Mouse (Mus musculus) midbrain, embryonic 12.5 days (tissue): ENCODE data around the gene Larp1. TPM values are rescaled to one million over a fixed set of nuclear protein-coding genes. Genes with fewer than 3 reads are reported as not detected.
"Not testable (repeated sequence)": the region's sequence is repeated elsewhere in the genome, so short reads cannot be mapped to it uniquely, and the experiment has no call there.

Source experiments
- ATAC-seq: fragments of 200-750 bp; cut with Nextera tagmentation; 2 replicates; pipeline ENCODE4 v1.8.0; 2017; ENCODE audit warnings: low read depth, moderate TSS enrichment, moderate library complexity; ENCODE audit not compliant: low FRiP score
- H3K27ac ChIP-seq: fragments of 300-500 bp; sonication (generic); replicated peaks from 2 replicates; pipeline ENCODE4 v1.5.1; 2016; ENCODE audit warnings: mild to moderate bottlenecking
- H3K27me3 ChIP-seq: fragments of 300-500 bp; sonication (generic); 2 replicates; pipeline ENCODE4 v1.6.1; 2016; ENCODE audit warnings: mild to moderate bottlenecking
- H3K36me3 ChIP-seq: fragments of 300-500 bp; sonication (generic); 2 replicates; pipeline ENCODE4 v1.6.1; 2016
- H3K4me1 ChIP-seq: fragments of 300-500 bp; sonication (generic); 2 replicates; pipeline ENCODE4 v1.6.1; 2016
- H3K4me2 ChIP-seq: fragments of 300-500 bp; sonication (generic); replicated peaks from 2 replicates; pipeline ENCODE4 v1.6.1; 2016; ENCODE audit warnings: mild to moderate bottlenecking, moderate library complexity
- H3K4me3 ChIP-seq: fragments of 300-500 bp; sonication (generic); 2 replicates; pipeline ENCODE4 v1.5.1; 2016; ENCODE audit warnings: mild to moderate bottlenecking
- H3K9ac ChIP-seq: fragments of 300-500 bp; sonication (generic); replicated peaks from 2 replicates; pipeline ENCODE4 v1.6.1; 2016; ENCODE audit warnings: mild to moderate bottlenecking, moderate library complexity
- H3K9me3 ChIP-seq: fragments of 300-500 bp; sonication (generic); 2 replicates; pipeline ENCODE4 v1.6.1; 2016; ENCODE audit warnings: mild to moderate bottlenecking
- WGBS: fragments of 180-500 bp; shearing (Covaris S2); methylation state at CpG from one replicate; pipeline ENCODE4 v1.1.7; 2016; 5-methylcytosine and 5-hydroxymethylcytosine counted together
- polyA plus RNA-seq: library from polyadenylated mRNA; unstranded; fragments of >200 nt; fragmentation: Nextera tagmentation; extraction: Ambion mirVana; gene quantifications from 2 replicates; pipeline ENCODE4 v1.2.1, GENCODE M21; 2016

The Larp1 gene
- polyA plus RNA-seq, 1 experiment from 2014 or later: 15.3 TPM

GRCm38 (mm10) chr11:58093021-58093528 is 84.2 kb downstream of the Larp1 start, which contains the start of gene Gm12248:
Gene Gm12248 (minus strand): TSS chr11:58093134.
- H3K27me3 ChIP-seq: peaks cover 23% of the 10 kb centered on the region
- H3K4me3 ChIP-seq: no peak within 1 kb of the TSS
- no peaks in the 10 kb centered on the region for H3K9me3 ChIP-seq
- H3K4me2 ChIP-seq: no peak within 1 kb of the TSS; the same call in 1 of the 2 replicates
- no peak for ATAC-seq
- no peaks in the 10 kb centered on the region for H3K36me3 ChIP-seq
- H3K4me1 ChIP-seq: peaks cover 14% of the 10 kb centered on the region
- H3K9ac ChIP-seq: no peak within 1 kb of the TSS
- WGBS: 21% methylated on average over 12 of the region's 12 CpGs
- H3K27ac ChIP-seq: no peak within 1 kb of the TSS

GRCm38 (mm10) chr11:58094766-58095165 is 85.9 kb downstream of the Larp1 start:
- no peak overlapping the region for H3K4me3 ChIP-seq
- no peaks in the 10 kb centered on the region for H3K9me3 ChIP-seq
- no peaks in the 10 kb centered on the region for H3K36me3 ChIP-seq
- H3K27me3 ChIP-seq: peaks cover 35% of the 10 kb centered on the region
- no peak overlapping the region for H3K9ac ChIP-seq
- ATAC-seq: no peak
- H3K4me1 ChIP-seq: peaks cover 14% of the 10 kb centered on the region
- 23% methylated on average over 4 of the region's 4 CpGs for WGBS
- H3K27ac ChIP-seq: no peak overlapping the region
- H3K4me2 ChIP-seq: no peak overlapping the region

- H3K27me3 ChIP-seq: peaks cover 35% of the 10 kb centered on the region
- no peak for ATAC-seq
- H3K4me1 ChIP-seq: peaks cover 14% of the 10 kb centered on the region
- no peak overlapping the region for H3K27ac ChIP-seq
- H3K9me3 ChIP-seq: no peaks in the 10 kb centered on the region
- 95% methylated on average over 1 of the region's 1 CpGs for WGBS
- no peak overlapping the region for H3K9ac ChIP-seq
- no peaks in the 10 kb centered on the region for H3K36me3 ChIP-seq
- no peak overlapping the region for H3K4me3 ChIP-seq
- H3K4me2 ChIP-seq: no peak overlapping the region
These were observed 86.7 kb downstream of the Larp1 start for GRCm38 (mm10) chr11:58095561-58095960.

- H3K36me3 ChIP-seq: no peaks in the 10 kb centered on the region
- H3K27me3 ChIP-seq: peaks cover 35% of the 10 kb centered on the region
- WGBS: 91% methylated on average over 5 of the region's 5 CpGs
- ATAC-seq: no peak
- H3K9ac ChIP-seq: no peak overlapping the region
- H3K4me2 ChIP-seq: no peak overlapping the region
- no peak overlapping the region for H3K4me3 ChIP-seq
- H3K27ac ChIP-seq: no peak overlapping the region
- H3K9me3 ChIP-seq: no peaks in the 10 kb centered on the region
- H3K4me1 ChIP-seq: peaks cover 14% of the 10 kb centered on the region
These were observed 87.3 kb downstream of the Larp1 start for GRCm38 (mm10) chr11:58096160-58096559.

GRCm38 (mm10) chr11:58096821-58097620 is 88.2 kb downstream of the Larp1 start:
- WGBS: 51% methylated on average over 20 of the region's 20 CpGs
- H3K9me3 ChIP-seq: no peaks in the 10 kb centered on the region
- H3K27ac ChIP-seq: no peak overlapping the region
- peak overlapping the region; percentile 41; the same call in 1 of the 2 replicates for H3K4me3 ChIP-seq
- H3K9ac ChIP-seq: no peak overlapping the region
- no peak for ATAC-seq
- H3K36me3 ChIP-seq: no peaks in the 10 kb centered on the region
- H3K27me3 ChIP-seq: peaks cover 35% of the 10 kb centered on the region
- H3K4me2 ChIP-seq: peak overlapping the region; percentile 68
- H3K4me1 ChIP-seq: peaks cover 14% of the 10 kb centered on the region

- Histone ChIP-seq H3K9ac (peak overlapping the region; percentile 44; the same call in 1 of the 2 replicates), H3K27me3 (peaks cover 35% of the 10 kb centered on the region), H3K4me3 (peak overlapping the region; percentile 41), H3K36me3 (no peaks in the 10 kb centered on the region), H3K4me2 (peak overlapping the region; percentile 68), H3K27ac (no peak overlapping the region), H3K4me1 (peaks cover 13% of the 10 kb centered on the region), H3K9me3 (no peaks in the 10 kb centered on the region)
- WGBS: 3% methylated on average over 29 of the region's 38 CpGs
- ATAC-seq: no peak
These were observed 88.9 kb downstream of the Larp1 start for GRCm38 (mm10) chr11:58097621-58098365.

GRCm38 (mm10) chr11:58098366-58098720 is 89.5 kb downstream of the Larp1 start:
- not testable (repeated sequence) for H3K27ac ChIP-seq, ATAC-seq, H3K9ac ChIP-seq, H3K4me3 ChIP-seq, H3K9me3 ChIP-seq, H3K36me3 ChIP-seq
- Histone ChIP-seq H3K4me2 (peak overlapping the region; percentile 68), H3K27me3 (peaks cover 35% of the 10 kb centered on the region), H3K4me1 (peaks cover 13% of the 10 kb centered on the region)
- WGBS: 69% methylated on average over 5 of the region's 5 CpGs

GRCm38 (mm10) chr11:58100006-58100405 is 91.1 kb downstream of the Larp1 start:
- H3K27me3 ChIP-seq: peaks cover 35% of the 10 kb centered on the region
- H3K36me3 ChIP-seq: no peaks in the 10 kb centered on the region
- no peak overlapping the region for H3K4me2 ChIP-seq
- H3K9me3 ChIP-seq: no peaks in the 10 kb centered on the region
- H3K4me3 ChIP-seq: no peak overlapping the region
- H3K9ac ChIP-seq: no peak overlapping the region
- WGBS: 93% methylated on average over 2 of the region's 2 CpGs
- peaks cover 15% of the 10 kb centered on the region for H3K4me1 ChIP-seq
- H3K27ac ChIP-seq: no peak overlapping the region
- ATAC-seq: no peak

- Histone ChIP-seq H3K36me3 (no peaks in the 10 kb centered on the region), H3K4me1 (peaks cover 20% of the 10 kb centered on the region), H3K9me3 (no peaks in the 10 kb centered on the region), H3K27me3 (peaks cover 28% of the 10 kb centered on the region), H3K4me2 (no peak overlapping the region), H3K27ac (no peak overlapping the region), H3K4me3 (no peak overlapping the region), H3K9ac (no peak overlapping the region)
- WGBS: 88% methylated on average over 4 of the region's 4 CpGs
- ATAC-seq: no peak
These were observed 92.4 kb downstream of the Larp1 start for GRCm38 (mm10) chr11:58101194-58101720.

- no peak overlapping the region for H3K27ac ChIP-seq
- no peak for ATAC-seq
- H3K27me3 ChIP-seq: peaks cover 21% of the 10 kb centered on the region
- no peak overlapping the region for H3K9ac ChIP-seq
- 70% methylated on average over 3 of the region's 3 CpGs for WGBS
- H3K4me1 ChIP-seq: peaks cover 20% of the 10 kb centered on the region
- H3K4me2 ChIP-seq: no peak overlapping the region
- no peaks in the 10 kb centered on the region for H3K9me3 ChIP-seq
- H3K36me3 ChIP-seq: no peaks in the 10 kb centered on the region
- no peak overlapping the region for H3K4me3 ChIP-seq
These were observed 93.3 kb downstream of the Larp1 start for GRCm38 (mm10) chr11:58102146-58102545.

- peaks cover 16% of the 10 kb centered on the region for H3K4me1 ChIP-seq
- no peaks in the 10 kb centered on the region for H3K9me3 ChIP-seq
- peaks cover 15% of the 10 kb centered on the region for H3K27me3 ChIP-seq
- WGBS: 90% methylated on average over 9 of the region's 9 CpGs
- no peak for ATAC-seq
- H3K36me3 ChIP-seq: no peaks in the 10 kb centered on the region
- peak overlapping the region; percentile 95; the same call in 1 of the 2 replicates for H3K4me3 ChIP-seq
- H3K4me2 ChIP-seq: peak overlapping the region; percentile 79
- peak overlapping the region; percentile 69; the same call in 1 of the 2 replicates for H3K27ac ChIP-seq
- H3K9ac ChIP-seq: peak overlapping the region; percentile 55
These were observed 93.9 kb downstream of the Larp1 start for GRCm38 (mm10) chr11:58102581-58103343.
